Mouse (Mus musculus) embryo, embryonic 11.5 days (tissue): ENCODE measurements around the gene Tcaf1.

Experiments
- DNase-seq: peaks from one replicate; pipeline ENCODE4 v3.0.0-alpha.2; 2012; ENCODE audit warnings: low read depth, low spot score

The Tcaf1 gene

DNA sequence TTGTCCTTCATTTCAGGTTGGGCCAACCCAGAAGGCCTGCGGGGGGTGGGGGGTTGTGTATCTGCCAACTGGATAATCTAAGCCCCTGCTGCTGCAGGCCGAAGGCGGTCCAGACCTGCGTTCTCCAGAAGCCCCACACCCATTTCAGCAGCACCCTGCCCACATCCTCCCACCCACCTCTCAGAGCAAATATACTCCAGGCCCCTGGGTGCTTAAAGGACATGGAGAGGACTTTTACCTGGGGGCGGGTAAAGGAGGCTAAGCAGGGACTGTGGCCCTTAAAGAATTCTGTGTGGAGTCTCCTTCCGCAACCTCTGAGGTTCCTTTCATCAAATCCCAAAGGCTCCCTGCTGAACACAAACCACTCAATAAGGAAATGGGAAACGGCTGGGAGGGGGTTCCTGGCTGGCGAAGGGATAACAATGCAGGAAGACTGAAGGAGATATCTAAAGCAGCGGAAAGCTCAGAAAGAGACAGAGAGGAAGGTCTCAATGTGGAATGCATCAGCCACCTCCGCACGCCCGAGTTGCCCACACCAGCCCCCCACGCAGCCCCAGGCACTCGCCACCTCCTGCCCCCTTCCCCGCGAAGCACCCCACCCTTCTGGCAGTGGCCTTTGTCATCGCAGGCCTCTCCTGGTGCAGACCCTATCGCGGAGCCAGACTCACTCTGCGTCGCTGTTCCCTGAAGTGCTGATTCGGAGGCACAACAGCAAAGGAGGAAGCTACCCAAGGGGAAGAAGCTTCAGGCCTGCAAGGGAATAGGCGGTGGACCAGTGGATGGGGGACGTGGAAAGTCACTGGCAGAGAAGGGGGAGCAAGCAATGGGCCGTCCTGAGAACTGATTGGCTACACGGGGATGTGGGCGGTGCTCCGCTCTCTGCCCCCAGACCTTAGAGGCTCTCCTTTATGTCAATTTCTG is at the start of gene Tcaf1:
Tcaf1 (minus strand) TSS at position 798 of the 921 bp plus-strand sequence.
- DNase-seq = peak; percentile 76

DNA sequence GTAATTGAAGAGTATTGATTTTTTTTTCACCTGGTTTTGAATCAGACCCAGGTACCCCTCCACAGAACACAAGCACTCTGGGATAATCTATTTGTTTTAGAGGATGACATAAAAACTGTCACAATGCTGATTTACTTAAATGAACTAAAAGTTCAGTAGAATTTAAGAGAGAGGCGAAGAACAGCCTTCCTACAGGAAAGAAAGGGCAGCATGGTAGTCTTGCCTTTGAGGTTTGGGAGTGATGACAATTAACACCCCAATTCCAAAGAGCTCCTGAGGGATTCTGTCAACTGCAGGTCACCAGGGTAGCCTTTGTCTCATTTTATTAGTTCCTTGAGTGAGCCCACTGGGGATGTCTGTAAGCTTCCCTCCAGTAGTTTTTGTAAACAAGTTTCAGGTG is 46.2 kb upstream of the Tcaf1 start, which contains the start of gene Olfr38:
Olfr38 (plus strand) TSS at position 301 of the 400 bp plus-strand sequence.
- no peak for DNase-seq

DNA sequence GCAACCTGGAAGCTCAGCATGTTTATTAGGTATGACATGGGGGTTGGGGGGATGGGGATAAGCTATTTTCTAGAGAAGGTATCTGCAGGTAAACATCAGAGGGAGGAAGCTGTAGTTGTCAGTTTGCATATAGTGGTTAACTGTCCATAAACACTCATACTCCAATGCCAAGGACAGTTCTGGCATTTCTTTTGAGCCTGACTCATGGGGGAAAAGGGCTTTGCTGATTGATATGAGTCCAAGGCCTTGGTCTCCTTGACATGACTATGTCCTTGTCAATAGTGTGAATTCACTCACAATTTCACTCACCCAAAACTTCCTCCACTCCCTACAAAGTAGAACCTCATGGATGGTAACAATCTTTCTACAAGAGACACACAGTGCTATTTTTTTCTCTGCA is 38.0 kb upstream of the Tcaf1 start:
- no peak for DNase-seq

DNA sequence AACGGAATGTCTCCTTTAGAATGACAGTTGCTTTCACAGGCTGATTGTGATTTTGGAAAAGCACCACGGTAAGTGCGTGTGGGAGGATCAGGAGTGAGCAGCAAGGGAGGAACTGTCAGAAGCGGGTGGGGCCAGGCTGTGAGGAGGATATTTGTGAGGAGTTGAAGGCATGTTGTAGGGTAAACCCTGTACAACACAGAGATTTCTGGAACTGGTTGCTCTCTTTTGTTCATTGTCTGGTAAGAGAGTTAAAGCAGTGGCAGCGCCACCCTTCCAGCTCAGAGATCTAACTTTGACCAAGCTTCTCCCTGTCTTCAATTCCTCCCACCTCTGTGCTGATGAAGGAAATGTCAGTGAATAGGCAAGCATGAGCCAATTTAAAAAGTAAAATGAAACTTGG is 32.4 kb upstream of the Tcaf1 start:
- no peak for DNase-seq

DNA sequence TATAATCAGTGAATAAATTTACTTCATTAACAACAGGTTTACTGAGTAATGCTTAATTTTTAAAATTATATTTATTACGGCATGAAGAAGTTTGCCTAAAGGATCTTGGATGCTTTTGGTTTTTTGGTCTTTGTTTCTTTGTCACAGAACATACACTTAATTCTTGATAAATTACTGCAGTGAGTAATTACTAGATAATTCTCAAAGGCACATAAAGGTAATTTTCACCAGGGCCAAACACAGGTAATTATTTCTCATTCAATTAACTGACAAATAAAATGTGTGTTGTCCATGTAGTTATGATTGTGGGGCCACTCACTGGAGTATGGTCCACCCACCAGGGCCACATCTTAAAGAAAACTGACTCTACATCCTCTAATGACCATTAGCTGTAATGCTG is 29.2 kb upstream of the Tcaf1 start, which contains the start of gene Olfr453:
Olfr453 (plus strand) TSS at position 301 of the 400 bp plus-strand sequence.
- no peak for DNase-seq

DNA sequence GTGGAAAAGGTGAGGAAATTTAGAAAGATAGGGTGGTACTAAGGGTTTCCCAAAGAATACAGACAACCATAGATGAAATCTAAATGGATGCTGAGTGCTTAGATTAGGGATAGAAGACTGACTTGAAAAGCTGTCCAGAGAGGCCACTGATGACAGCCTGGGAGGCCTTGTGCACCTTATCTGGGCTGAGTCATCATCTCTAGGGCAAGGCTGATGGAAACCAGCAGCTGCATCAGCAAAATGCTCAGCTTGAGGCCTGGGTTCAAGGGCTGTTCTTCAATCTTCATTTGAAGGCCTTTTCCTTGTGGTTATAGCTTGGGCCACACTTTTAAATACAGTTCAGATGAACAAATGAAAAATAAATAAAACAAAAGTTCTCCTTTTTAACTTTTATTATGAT is 8.1 kb upstream of the Tcaf1 start:
- no peak for DNase-seq

DNA sequence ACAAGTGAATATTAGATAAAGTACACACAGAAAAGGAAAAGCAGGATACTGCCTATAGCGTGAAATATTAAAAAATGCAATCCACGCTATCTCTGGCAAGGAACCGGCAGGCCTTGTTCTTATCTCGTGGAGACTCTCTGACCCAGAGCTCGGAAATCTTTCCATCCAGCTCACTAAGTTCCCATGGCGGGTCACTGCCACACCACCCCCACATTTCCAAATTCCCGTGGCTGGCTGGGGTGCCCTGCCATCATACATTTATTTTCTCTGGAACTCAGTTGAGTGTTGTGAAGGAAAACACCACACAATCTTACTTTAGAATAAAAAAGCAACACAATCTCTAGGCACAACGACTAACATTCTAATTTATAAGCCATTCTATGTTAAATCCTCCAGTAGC is 4.8 kb upstream of the Tcaf1 start:
- no peak for DNase-seq

DNA sequence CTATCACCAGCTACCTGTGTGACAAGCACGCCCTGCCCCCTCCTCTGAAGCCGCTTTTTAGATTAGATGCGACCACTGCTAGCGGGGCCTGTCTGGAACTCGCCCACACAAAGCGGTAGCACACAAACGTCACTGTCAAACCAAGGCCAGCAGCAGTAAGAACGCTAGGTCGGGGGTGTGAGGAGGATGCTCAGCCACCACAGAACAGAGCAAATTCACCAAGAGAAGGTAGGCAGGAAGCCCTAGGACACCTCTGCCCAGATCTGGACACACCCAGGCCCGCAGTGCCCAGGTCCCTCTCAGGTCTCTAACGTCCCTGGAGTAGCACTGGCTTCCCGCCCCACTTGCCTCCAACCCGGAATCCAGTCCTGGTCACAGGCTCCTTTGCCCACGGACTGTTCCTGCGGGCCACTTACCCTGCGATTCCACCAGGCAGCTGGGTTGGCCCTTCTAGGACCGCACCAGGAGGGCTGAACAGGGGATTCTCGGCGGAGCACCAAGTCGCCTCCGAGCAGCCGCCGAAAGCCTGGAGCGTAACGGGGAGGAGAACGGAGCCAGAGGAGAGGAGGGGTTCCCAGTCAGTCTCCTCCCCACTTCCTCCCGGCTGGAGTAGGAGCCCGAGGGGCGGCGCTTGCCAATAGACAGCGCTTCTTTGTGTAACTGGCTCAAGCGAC is 17.2 kb downstream of the Tcaf1 start:
- peak; percentile 64 for DNase-seq

DNA sequence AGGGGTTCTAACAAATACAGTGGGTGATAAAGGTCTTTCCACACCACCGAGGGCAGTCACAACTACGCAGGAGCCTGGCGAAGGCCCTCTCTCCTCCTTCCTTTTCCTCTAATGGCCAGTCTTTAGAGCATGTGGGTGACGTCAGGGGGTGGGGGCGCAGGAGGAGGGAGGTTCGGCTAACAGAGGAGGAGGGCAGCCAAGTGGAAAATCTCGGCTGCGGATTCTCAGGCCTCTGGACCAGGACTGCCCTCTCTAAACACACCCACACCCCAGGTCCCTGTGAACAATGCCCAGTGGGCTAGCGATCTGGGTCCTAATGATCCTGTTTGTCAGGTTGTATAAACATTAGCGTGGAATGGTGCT is 17.8 kb downstream of the Tcaf1 start:
- DNase-seq = peak; percentile 70

DNA sequence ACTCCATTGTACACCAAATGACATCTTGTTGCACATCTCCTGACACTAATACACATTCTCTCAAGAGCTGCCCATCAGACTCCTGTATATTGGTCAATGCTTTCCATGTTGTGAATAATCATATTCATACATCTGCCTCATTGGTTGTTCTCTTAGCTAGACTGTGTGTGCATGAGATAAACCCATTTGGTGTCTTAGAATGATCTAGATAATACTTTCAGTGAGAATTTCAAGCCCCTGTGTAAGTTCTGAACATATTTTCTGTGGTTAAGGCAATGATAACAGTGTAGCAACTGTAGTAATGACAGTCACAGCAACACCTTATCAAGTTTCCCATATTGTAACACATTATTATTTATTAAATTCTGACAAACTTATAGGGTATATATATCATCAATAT is 20.1 kb downstream of the Tcaf1 start:
- no peak for DNase-seq

DNA sequence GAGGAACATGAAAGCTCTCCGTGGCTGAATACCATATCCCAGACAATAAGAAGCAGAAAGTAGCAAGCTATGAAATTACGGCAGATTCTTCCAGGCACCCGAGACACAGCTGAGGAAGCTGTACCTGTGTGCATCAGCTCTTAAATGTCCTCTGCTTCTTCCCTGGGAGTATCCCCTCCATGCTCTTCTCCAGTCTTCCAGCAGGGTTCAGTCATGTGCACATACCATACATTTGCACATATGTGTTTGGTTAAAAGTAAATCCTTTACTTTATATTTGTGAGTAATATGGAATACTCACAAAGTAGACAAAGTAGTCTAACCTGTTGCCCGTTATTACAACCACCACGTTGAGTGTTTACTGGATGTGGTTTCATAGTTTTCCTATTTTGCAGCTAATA is 22.0 kb downstream of the Tcaf1 start:
- DNase-seq = no peak

DNA sequence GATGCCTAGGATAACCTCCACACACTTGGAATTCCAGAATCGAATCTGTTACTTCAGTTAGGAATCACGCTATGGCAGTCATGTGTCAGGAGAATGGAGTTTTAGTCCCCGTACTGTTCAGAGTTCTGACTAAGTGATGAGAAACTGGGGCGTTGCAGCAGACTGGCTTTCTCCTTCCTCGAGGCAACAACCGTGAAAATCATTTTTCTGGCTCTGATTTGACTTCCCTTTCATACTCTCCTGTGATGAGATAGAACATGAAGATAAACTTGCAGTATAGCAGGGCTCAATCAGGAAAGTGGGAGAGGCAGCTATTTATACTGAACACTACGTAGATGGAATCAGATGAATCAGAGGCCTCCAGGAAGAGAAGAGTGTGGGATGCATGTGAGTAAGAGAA is 29.8 kb downstream of the Tcaf1 start:
- no peak for DNase-seq

DNA sequence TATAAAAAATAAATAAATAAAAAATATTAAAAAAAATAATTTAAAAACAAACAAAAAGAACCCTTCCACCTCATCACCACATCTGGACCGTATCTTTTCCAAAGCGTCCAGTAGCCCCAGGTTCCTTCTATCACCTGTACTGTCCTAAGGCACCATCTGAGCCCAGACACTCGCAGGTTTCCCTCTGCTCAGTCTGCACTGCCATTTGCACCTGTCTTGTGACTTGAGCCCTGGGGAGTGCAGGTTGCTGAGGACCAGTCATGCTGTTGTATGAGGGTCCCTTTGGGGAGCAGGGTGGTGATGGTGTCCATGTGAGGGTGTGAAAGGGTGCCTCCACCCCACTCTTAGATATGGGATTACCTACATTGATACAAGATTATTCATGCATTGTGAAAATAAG is 33.9 kb downstream of the Tcaf1 start:
- no peak for DNase-seq

DNA sequence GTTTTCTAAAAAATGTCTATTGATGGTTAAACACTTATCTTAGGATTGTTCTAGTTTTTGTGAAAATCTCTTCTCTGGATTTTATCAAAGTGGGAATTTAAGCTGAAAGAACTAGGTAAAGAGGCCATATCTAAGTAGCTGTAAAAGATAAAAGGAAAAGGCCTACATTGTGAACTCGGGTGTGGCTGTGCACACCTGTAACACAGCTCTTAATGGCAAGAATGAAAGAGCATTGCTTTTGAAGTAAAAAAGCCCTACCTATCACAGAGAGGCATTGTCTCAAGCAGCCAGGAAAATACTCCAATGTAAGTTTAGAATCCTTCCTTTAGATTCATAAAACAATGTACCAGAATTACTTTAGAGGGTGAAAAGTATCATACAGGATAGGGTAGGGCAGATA is 38.1 kb downstream of the Tcaf1 start:
- DNase-seq = no peak

DNA sequence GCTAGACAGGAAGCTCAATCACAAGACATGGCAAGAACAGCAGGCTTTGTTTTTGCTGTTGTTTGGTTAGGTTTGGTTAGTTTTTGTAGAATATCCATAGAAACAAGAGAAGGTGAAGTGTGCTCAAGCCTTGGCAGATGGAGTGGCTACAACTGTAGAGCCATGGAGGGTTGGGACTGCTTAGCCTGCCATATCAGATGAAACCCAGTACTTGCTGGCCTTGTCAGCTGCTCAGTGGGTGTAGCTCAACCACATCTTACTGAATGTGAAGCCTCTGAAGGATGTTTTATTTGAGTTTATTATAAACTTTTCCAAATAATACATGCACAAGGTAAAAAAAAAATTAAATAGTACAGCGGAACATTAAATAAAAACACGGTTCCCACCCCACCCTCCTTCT is 42.2 kb downstream of the Tcaf1 start:
- DNase-seq = no peak

DNA sequence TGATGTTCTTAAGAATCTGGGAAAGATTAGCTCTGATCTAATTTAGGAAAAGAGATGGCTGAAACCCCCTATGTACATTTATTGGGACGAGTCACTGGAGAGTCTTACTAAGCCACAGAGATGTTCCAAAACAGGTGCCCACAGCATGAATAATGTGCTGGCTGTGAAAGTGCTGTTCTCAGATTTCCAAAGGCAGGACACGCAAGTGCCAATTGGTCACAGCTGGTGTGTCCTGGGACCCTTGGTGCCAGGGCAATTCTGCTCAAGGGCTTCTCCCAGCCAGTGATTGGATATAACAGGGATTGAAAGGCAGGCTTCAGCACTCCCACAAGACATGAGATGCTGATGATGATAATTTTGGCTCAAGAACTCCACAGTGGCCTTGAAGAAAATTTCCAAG is 48.1 kb downstream of the Tcaf1 start:
- no peak for DNase-seq

DNA sequence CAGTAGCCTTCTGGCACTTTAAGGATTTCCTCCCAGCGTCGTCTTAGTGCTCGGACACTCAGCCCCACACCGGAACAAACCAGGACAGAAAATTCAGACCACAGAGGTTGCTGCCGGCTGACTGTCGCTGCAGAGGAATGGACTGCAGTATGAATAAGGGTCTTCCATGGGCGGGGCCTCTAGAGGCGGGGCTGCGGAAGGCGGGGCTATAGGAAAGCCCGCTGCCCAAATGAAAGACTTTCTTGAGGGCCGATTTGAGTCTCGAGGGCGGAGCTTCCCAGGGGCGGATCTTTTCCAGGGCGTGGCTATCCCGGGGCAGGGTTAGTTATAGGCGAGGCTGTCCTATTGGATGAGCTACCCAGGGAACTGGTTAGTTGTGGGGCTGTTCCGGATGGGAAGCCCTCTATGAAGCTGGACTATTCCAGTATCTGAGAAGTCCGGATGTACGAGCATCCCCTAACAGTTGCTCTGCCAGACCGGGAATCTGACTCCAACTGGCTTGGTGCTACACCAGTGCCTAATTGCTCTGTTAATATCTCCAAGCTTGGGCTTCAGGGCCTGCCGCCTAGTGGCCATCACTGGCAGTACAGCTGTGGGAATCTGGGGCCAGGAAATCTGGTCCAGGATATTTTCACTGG is 64.9 kb downstream of the Tcaf1 start, which contains the start of gene Tcaf2:
Tcaf2 (minus strand) TSS at position 343 of the 638 bp plus-strand sequence.
- DNase-seq = peak; percentile 82

DNA sequence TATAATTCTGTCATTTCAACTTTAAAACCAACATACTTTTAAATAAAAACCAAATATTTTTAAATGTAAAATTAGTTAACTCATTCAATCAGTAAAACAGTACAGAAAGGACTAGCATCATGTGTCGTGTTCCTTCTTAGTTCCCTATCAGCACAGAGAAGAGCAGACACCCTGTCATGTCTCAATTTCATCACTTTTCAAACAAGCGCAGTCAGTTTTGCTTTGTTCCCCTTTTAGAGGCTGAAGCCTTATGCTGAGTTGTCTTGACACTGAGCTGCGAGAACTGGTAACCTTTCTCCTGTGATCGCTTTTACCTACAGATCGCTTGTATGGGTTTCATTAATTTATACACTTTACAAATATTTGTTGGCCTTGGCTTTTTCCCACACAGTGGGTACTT is 75.5 kb downstream of the Tcaf1 start:
- DNase-seq = no peak

DNA sequence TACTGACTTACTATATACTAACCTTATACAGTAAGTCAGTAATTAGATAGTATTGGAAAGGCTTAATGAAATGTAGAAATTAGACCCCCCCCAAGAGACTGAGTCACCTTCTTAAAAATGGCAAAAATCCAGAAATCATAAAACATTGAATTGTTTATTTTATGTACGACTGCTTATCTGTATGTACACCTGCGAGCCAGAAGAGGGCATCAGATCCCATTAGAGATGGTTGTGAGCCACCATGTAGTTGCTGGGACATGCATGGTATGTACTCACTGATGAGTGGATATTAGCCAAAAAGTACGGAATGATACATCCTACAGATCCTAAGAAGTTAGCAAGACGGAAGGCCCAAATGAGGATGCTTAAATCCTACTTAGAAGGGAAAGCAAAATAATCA is 78.5 kb downstream of the Tcaf1 start:
- no peak for DNase-seq
